In the genomic region with DNA sequence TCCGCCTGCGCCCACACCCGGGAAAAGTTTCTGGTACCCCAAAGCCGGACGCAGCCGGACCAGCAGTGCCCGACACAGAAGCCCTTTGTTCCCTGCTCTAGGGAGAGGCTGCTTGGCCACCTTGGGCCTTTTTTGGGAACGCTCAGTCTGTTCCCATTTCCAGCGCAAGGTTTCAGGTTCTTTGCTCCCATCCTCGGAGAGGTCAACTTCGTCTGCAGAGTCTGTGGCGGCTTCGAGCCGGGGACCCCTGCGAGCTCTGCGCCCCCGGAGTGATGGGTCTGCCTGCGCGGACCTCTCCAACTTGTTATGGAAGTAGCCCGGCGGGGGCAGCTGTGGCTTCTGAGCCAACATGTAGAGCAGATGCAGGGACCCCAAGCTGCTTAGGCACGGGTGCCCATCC, we compare ENCODE assay signal across 8 mouse cellular contexts.
A peak's percentile ranks its signal among the peaks of the same experiment; 100 is the strongest.
DNase-seq lines count a peak whose midpoint lies in the region; ATAC-seq and TF ChIP-seq lines count a peak whose summit lies in the region.
"Not testable (repeated sequence)": the region's sequence is repeated elsewhere in the genome, so short reads cannot be mapped to it uniquely, and the experiment has no call there.

No protein-coding gene starts in this region.

- TF ChIP-seq CTCF in E14TG2a.4 (conservative IDR thresholded peaks at IDR 0.05; ENCODE audit: low read length) = not testable (repeated sequence)

- not testable (repeated sequence) for H3K9ac ChIP-seq in forebrain, embryonic 16.5 days (replicated peaks; ENCODE audit: low read depth, low read length); intestine, embryonic 16.5 days (ENCODE audit: low read depth, low read length); limb, embryonic 15.5 days
- peak overlapping the region; percentile 44; the same call in 1 of the 2 replicates for H3K9ac ChIP-seq in midbrain, embryonic 11.5 days (ENCODE audit: low read length)
- H3K9ac ChIP-seq in neural tube, embryonic 15.5 days (replicated peaks) = peak overlapping the region; percentile 42

- peak overlapping the region; percentile 50 for H3K4me2 ChIP-seq in forebrain, embryonic 16.5 days (ENCODE audit: low read length)
- peak overlapping the region; percentile 59 for H3K4me2 ChIP-seq in intestine, embryonic 16.5 days (ENCODE audit: low read depth, low read length)
- H3K4me2 ChIP-seq in limb, embryonic 15.5 days = peak overlapping the region; percentile 59
- peak overlapping the region; percentile 39 for H3K4me2 ChIP-seq in midbrain, embryonic 11.5 days
- H3K4me2 ChIP-seq in neural tube, embryonic 15.5 days = peak overlapping the region; percentile 62

- peak overlapping the region; percentile 83 for H3K4me3 ChIP-seq in E14TG2a.4 (replicated peaks; ENCODE audit: low read length)
- peak overlapping the region; percentile 73 for H3K4me3 ChIP-seq in embryonic facial prominence, embryonic 10.5 days
- peak overlapping the region; percentile 49 for H3K4me3 ChIP-seq in forebrain, embryonic 16.5 days (replicated peaks; ENCODE audit: low read length)
- H3K4me3 ChIP-seq in intestine, embryonic 16.5 days (ENCODE audit: low read length) = peak overlapping the region; percentile 54
- H3K4me3 ChIP-seq in limb, embryonic 15.5 days = peak overlapping the region; percentile 55
- H3K4me3 ChIP-seq in midbrain, embryonic 11.5 days (ENCODE audit: low read depth, low read length) = peak overlapping the region; percentile 48
- peak overlapping the region; percentile 54 for H3K4me3 ChIP-seq in neural tube, embryonic 15.5 days (replicated peaks)

- intact Hi-C loops in heart, postnatal 10 days (cut with DNase I) = not testable (repeated sequence)

- not testable (repeated sequence) for H3K36me3 ChIP-seq in E14TG2a.4 (ENCODE audit: insufficient read depth, low read length); forebrain, embryonic 16.5 days (ENCODE audit: control insufficient read depth, insufficient read depth); intestine, embryonic 16.5 days (ENCODE audit: control insufficient read depth, insufficient read depth, low read length); limb, embryonic 15.5 days; midbrain, embryonic 11.5 days (ENCODE audit: control insufficient read depth, insufficient read depth, low read length); neural tube, embryonic 15.5 days
- H3K36me3 ChIP-seq in embryonic facial prominence, embryonic 10.5 days (replicated peaks) = peaks cover 13% of the 10 kb centered on the region

- 7% methylated on average over 22 of the region's 22 CpGs for WGBS in embryonic facial prominence, embryonic 10.5 days
- WGBS in forebrain, embryonic 16.5 days = 7% methylated on average over 20 of the region's 22 CpGs
- 7% methylated on average over 18 of the region's 22 CpGs for WGBS in intestine, embryonic 16.5 days
- 2% methylated on average over 22 of the region's 22 CpGs for WGBS in limb, embryonic 15.5 days
- WGBS in midbrain, embryonic 11.5 days = 11% methylated on average over 19 of the region's 22 CpGs
- WGBS in neural tube, embryonic 15.5 days = 6% methylated on average over 21 of the region's 22 CpGs

- ATAC-seq in forebrain, embryonic 16.5 days; intestine, embryonic 16.5 days; limb, embryonic 15.5 days (ENCODE audit: insufficient number of reproducible peaks, low FRiP score, low TSS enrichment, low read depth); midbrain, embryonic 11.5 days (ENCODE audit: low FRiP score); neural tube, embryonic 15.5 days (ENCODE audit: low FRiP score): not testable (repeated sequence)

- not testable (repeated sequence) for H3K27me3 ChIP-seq in E14TG2a.4 (ENCODE audit: insufficient read depth, low read length); embryonic facial prominence, embryonic 10.5 days (replicated peaks; ENCODE audit: low read depth, poor library complexity, severe bottlenecking); forebrain, embryonic 16.5 days (replicated peaks; ENCODE audit: control insufficient read depth, insufficient read depth, low read length); intestine, embryonic 16.5 days (replicated peaks; ENCODE audit: control insufficient read depth, insufficient read depth, low read length); limb, embryonic 15.5 days; midbrain, embryonic 11.5 days (ENCODE audit: control insufficient read depth, insufficient read depth, low read length); neural tube, embryonic 15.5 days (replicated peaks)

- not testable (repeated sequence) for H3K9me3 ChIP-seq in E14TG2a.4 (ENCODE audit: low read length); forebrain, embryonic 16.5 days (ENCODE audit: control insufficient read depth, low read length); intestine, embryonic 16.5 days (ENCODE audit: control insufficient read depth, low read length); limb, embryonic 15.5 days; midbrain, embryonic 11.5 days (ENCODE audit: control insufficient read depth, low read length); neural tube, embryonic 15.5 days (replicated peaks)
- peaks cover 13% of the 10 kb centered on the region for H3K9me3 ChIP-seq in embryonic facial prominence, embryonic 10.5 days

- peak overlapping the region; percentile 87 for H3K27ac ChIP-seq in embryonic facial prominence, embryonic 10.5 days (replicated peaks)
- not testable (repeated sequence) for H3K27ac ChIP-seq in forebrain, embryonic 16.5 days (ENCODE audit: low read length); intestine, embryonic 16.5 days (ENCODE audit: low read length); limb, embryonic 15.5 days; midbrain, embryonic 11.5 days (ENCODE audit: low read depth, low read length); neural tube, embryonic 15.5 days (replicated peaks)

- not testable (repeated sequence) for H3K4me1 ChIP-seq in E14TG2a.4 (replicated peaks; ENCODE audit: low read depth, low read length); embryonic facial prominence, embryonic 10.5 days; forebrain, embryonic 16.5 days (replicated peaks; ENCODE audit: control insufficient read depth, insufficient read depth, low read length); intestine, embryonic 16.5 days (ENCODE audit: control insufficient read depth, insufficient read depth, low read length); limb, embryonic 15.5 days; midbrain, embryonic 11.5 days (ENCODE audit: control insufficient read depth, insufficient read depth, low read length); neural tube, embryonic 15.5 days

- DNase-seq in embryonic facial prominence, embryonic 10.5 days (ENCODE audit: low spot score) = peak; percentile 42
- peak; percentile 0 to 1 for DNase-seq in heart, postnatal 10 days
- peak; percentile 85 for DNase-seq in midbrain, embryonic 11.5 days (ENCODE audit: low spot score, missing footprints)

Comparison
In these comparisons a context has a peak if more than half of its experiments do, and no peak if none do; other contexts are left out.
1. DNase-seq: peak in every context shown above with its lines; median percentile 85 in midbrain, embryonic 11.5 days; 42 in embryonic facial prominence, embryonic 10.5 days; 0 in heart, postnatal 10 days.